ENCODE assay signal across 9 mouse cellular contexts in genomic region chr12:69907667-69908510, GRCm38 (mm10). TPM values are rescaled to one million over a fixed set of nuclear protein-coding genes. Genes with fewer than 3 reads are reported as not detected.
DNase-seq lines count a peak whose midpoint lies in the region; ATAC-seq and TF ChIP-seq lines count a peak whose summit lies in the region.
"Had no signal": no experiment of that assay in that cellular context is flagged by ENCODE, and none has a peak within 500 bp of the region (broad histone marks: within the 10 kb centered on the region; RNA-seq: fewer than 3 reads in every experiment).

No protein-coding gene starts in this region.

- TF ChIP-seq EP300 in liver, embryonic 14.5 days (IDR thresholded peaks at IDR 0.05; ENCODE audit: low read depth) = no peak

- H3K27me3 ChIP-seq in forebrain, embryonic 16.5 days (replicated peaks; ENCODE audit: control insufficient read depth, insufficient read depth, low read length) = no peaks in the 10 kb centered on the region
- H3K27me3 ChIP-seq in liver, embryonic 14.5 days (ENCODE audit: control insufficient read depth, insufficient read depth, low read length) = peaks cover 10% of the 10 kb centered on the region
- H3K27me3 ChIP-seq in thymus, adult 2 months (ENCODE audit: control insufficient read depth, insufficient read depth, low read length) = no peaks in the 10 kb centered on the region
- H3K27me3 ChIP-seq: Patski had no signal

- peak overlapping the region; percentile 62 for H3K4me3 ChIP-seq in forebrain, embryonic 16.5 days (replicated peaks; ENCODE audit: low read length)
- H3K4me3 ChIP-seq in liver, embryonic 14.5 days (ENCODE audit: insufficient read depth in 1 of 2, low read depth in 2 of 2, low read length in 2 of 2) = peak overlapping the region in 1 of 2 experiments; percentile 25; a peak in 1 of 4 replicates
- no peak overlapping the region for H3K4me3 ChIP-seq in thymus, adult 2 months (ENCODE audit: control insufficient read depth, insufficient read depth, low read length)

- no peaks in the 10 kb centered on the region for H3K36me3 ChIP-seq in forebrain, embryonic 16.5 days (ENCODE audit: control insufficient read depth, insufficient read depth)
- H3K36me3 ChIP-seq in liver, embryonic 14.5 days (replicated peaks; ENCODE audit: control insufficient read depth, insufficient read depth, low read depth) = no peaks in the 10 kb centered on the region
- no peaks in the 10 kb centered on the region for H3K36me3 ChIP-seq in thymus, adult 2 months (ENCODE audit: control insufficient read depth, insufficient read depth, low read length)

- H3K27ac ChIP-seq in forebrain, embryonic 16.5 days (ENCODE audit: low read length) = peak overlapping the region; percentile 96
- no peak overlapping the region for H3K27ac ChIP-seq in liver, embryonic 14.5 days
- no peak overlapping the region for H3K27ac ChIP-seq in thymus, adult 2 months (ENCODE audit: control insufficient read depth, insufficient read depth, low read length)

- peak overlapping the region; percentile 86 for H3K9ac ChIP-seq in forebrain, embryonic 16.5 days (replicated peaks; ENCODE audit: low read depth, low read length)
- H3K9ac ChIP-seq in liver, embryonic 14.5 days (replicated peaks) = no peak overlapping the region

- H3K4me1 ChIP-seq in forebrain, embryonic 16.5 days (replicated peaks; ENCODE audit: control insufficient read depth, insufficient read depth, low read length) = peaks cover 6% of the 10 kb centered on the region
- peaks cover 0 to 5% of the 10 kb centered on the region in 2 experiments; a peak in 1 of 4 replicates for H3K4me1 ChIP-seq in liver, embryonic 14.5 days (replicated peaks; ENCODE audit: control insufficient read depth in 2 of 2, insufficient read depth in 2 of 2, low read length in 1 of 2)
- H3K4me1 ChIP-seq in thymus, adult 2 months (replicated peaks; ENCODE audit: control insufficient read depth, insufficient read depth, low read length) = 0 out of 2 replicates have a peak, but pooled peaks cover 3% of the 10 kb centered on the region

- peak; percentile 86 for ATAC-seq in forebrain, embryonic 16.5 days
- ATAC-seq in liver, embryonic 14.5 days (ENCODE audit: insufficient read depth) = 0 out of 2 replicates have a peak, but pooled peaks have one; percentile 33
- ATAC-seq: Patski had no signal

- peak overlapping the region; percentile 59 for H3K4me2 ChIP-seq in forebrain, embryonic 16.5 days (ENCODE audit: low read length)
- H3K4me2 ChIP-seq in liver, embryonic 14.5 days (ENCODE audit: low read depth) = peak overlapping the region; percentile 58

- TF ChIP-seq CTCF in liver, embryonic 14.5 days (IDR thresholded peaks at IDR 0.05; ENCODE audit: low read depth) = no peak
- TF ChIP-seq CTCF in thymus, adult 2 months (IDR thresholded peaks at IDR 0.05; ENCODE audit: borderline replicate concordance, control insufficient read depth, extremely low read depth, insufficient read depth, low read length, poor library complexity) = no peak

- TF ChIP-seq POLR2A in thymus, adult 2 months (IDR thresholded peaks at IDR 0.05; ENCODE audit: control insufficient read depth, extremely low read depth, insufficient read depth, low read length, poor library complexity) = no peak

- peak; percentile 43 for DNase-seq in kidney, postnatal 10 days
- no peak for DNase-seq in kidney, adult 11 months
- DNase-seq in cerebellum, adult 8-10 months = peak; percentile 75
- DNase-seq in layer of hippocampus, adult 18-20 months (ENCODE audit: low spot score in 2 of 2) = peak; percentile 65 to 80
- no peak for DNase-seq in liver, embryonic 14.5 days (ENCODE audit: low read depth in 3 of 3, low spot score in 3 of 3)
- peak; percentile 86 for DNase-seq in right cerebral cortex, adult 18-20 months
- no peak for DNase-seq in thymus, adult 2 months

- under 1% methylated on average over 30 of the region's 30 CpGs for WGBS in forebrain, embryonic 16.5 days
- 8% methylated on average over 30 of the region's 30 CpGs for WGBS in liver, embryonic 14.5 days (ENCODE audit: insufficient replicate concordance)
- 36% methylated on average over 30 of the region's 30 CpGs for WGBS in thymus, adult 2 months

- H3K9me3 ChIP-seq in forebrain, embryonic 16.5 days (ENCODE audit: control insufficient read depth, low read length) = no peaks in the 10 kb centered on the region
- H3K9me3 ChIP-seq in liver, embryonic 14.5 days (ENCODE audit: control insufficient read depth, low read length) = no peaks in the 10 kb centered on the region

RNA-seq across cellular contexts. Expression of gene Map4k5, which starts 14.9 kb away (rescaled TPM):
- 34.5 and 38.1 TPM in 2 replicates for polyA plus RNA-seq in forebrain, embryonic 16.5 days (2015; fragmentation: Nextera tagmentation; extraction: Ambion mirVana)
- total RNA-seq in layer of hippocampus, adult 18-20 months (2021) = 10 to 100 TPM; 45.8 to 48.9 TPM
- polyA plus RNA-seq in liver, embryonic 14.5 days (2012; rRNA removed) = 9.8 and 13.6 TPM in 2 replicates
- polyA plus RNA-seq in liver, embryonic 14.5 days (2014; fragmentation: Nextera tagmentation; extraction: Ambion mirVana) = 26.9 and 30.7 TPM in 2 replicates
- polyA plus RNA-seq in thymus, adult 2 months (2012; rRNA removed) = 11.3 and 17.1 TPM in 2 replicates

RNA-seq across cellular contexts. Expression of gene Atl1, which starts 15.5 kb away (rescaled TPM):
- 122 and 124 TPM in 2 replicates for polyA plus RNA-seq in forebrain, embryonic 16.5 days (2015; fragmentation: Nextera tagmentation; extraction: Ambion mirVana)
- total RNA-seq in layer of hippocampus, adult 18-20 months (2021) = 100 to 1,000 TPM; 192 to 198 TPM
- 0.43 and 0.73 TPM in 2 replicates for polyA plus RNA-seq in liver, embryonic 14.5 days (2012; rRNA removed)
- 1.1 and 2.1 TPM in 2 replicates for polyA plus RNA-seq in liver, embryonic 14.5 days (2014; fragmentation: Nextera tagmentation; extraction: Ambion mirVana)
- 0.75 and 0.91 TPM in 2 replicates for polyA plus RNA-seq in thymus, adult 2 months (2012; rRNA removed)

Comparison
In these comparisons a context has a peak if more than half of its experiments do, and no peak if none do; other contexts are left out.
1. DNase-seq: peak in kidney, postnatal 10 days (single experiment), cerebellum, adult 8-10 months (single experiment), layer of hippocampus, adult 18-20 months (2 of 2) and right cerebral cortex, adult 18-20 months (single experiment); none in kidney, adult 11 months (single experiment), liver, embryonic 14.5 days (0 of 3) and thymus, adult 2 months (single experiment).
2. RNA of gene Atl1, which starts 15.5 kb away (polyA plus RNA-seq): 122 to 124 TPM in forebrain, embryonic 16.5 days; 0.43 to 2.1 TPM in liver, embryonic 14.5 days and 0.75 to 0.91 TPM in thymus, adult 2 months; every median in the first group is over 10 times any median in the second.